Mouse (Mus musculus) small intestine, adult 2 months (tissue): Measurements from ENCODE around the gene Itga6.

ENCODE experiments used
- CTCF ChIP-seq: fragments of 200-500 bp; IDR thresholded peaks from 2 replicates; pipeline ENCODE4 v1.5.1; 2012; ENCODE audit warnings: low read depth, mild to moderate bottlenecking, control low read depth, inconsistent platforms, low read length, moderate library complexity, mixed read lengths; ENCODE audit not compliant: insufficient replicate concordance, insufficient read length; ENCODE audit errors: extremely low read depth
- POLR2A ChIP-seq: fragments of 200-500 bp; IDR thresholded peaks from 2 replicates; pipeline ENCODE4 v1.6.1; 2012; ENCODE audit warnings: low read depth, mild to moderate bottlenecking, control low read depth, inconsistent platforms, low read length, moderate library complexity

DNA sequence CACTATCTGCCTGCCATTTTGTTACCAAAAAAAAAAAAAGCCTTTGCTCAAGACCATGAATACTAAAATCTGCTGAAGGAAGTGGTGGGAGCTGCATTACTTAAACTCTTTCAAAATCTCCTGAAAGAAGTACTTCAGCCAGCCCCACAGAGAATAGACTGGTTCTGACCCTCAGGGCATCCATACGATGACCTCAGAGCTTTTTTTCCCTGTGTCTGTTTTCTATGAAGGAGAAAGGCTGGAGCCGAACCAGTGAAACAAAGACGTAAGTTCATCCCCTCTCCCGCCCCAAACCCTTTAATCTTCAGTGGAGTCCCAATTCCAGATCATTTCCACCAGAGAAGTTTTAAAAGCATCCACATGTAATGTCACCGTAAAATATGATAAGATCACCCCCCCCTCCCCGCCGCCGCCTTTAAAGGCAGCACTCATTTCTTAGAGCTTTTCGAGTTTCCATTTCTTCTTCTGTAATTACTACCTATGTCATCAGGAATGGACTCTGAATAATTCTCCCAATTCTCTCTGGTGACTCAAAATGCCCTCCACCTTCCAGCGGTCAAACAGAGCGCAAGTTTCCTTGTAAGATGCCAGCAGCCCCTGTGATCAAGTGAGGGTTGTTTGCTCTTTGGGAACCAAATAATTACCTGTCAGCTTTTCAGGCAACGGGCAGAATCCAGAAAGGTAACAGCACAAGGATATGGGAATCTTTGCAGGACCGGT lies 4.1 kb downstream of the Itga6 start:
- TF ChIP-seq POLR2A (no peak), CTCF (no peak)
